ENCODE assay signal across 8 mouse cellular contexts in the genomic region with DNA sequence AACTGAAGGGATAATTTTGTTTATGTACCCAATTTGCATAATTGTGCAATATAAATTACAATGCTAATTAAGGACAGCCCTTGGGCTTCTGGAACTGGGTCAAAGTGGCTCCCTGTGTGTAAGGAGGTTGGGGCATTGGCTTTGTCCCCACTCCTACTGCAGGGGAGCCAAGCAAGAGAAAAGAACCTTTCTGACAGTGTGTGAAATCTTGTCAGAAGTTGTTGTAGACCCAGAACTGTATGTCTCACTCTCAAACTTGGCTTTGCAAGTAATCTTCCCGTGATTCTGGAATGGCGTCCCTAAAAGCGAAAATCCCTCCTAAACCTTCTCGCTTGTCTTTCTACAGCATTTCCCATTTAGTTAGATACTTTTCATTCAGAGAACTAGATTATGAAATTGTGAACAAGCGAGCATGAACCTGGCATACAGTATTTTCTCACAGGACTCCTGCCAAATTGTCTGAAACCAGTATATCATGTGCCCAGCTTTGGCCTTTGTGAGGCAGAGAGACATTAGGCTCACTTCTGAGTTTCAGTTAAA.
DNase-seq lines count a peak whose midpoint lies in the region; ATAC-seq and TF ChIP-seq lines count a peak whose summit lies in the region.
"Had no signal": no experiment of that assay in that cellular context is flagged by ENCODE, and none has a peak within 500 bp of the region (broad histone marks: within the 10 kb centered on the region; RNA-seq: fewer than 3 reads in every experiment).

No protein-coding gene starts in this region.

- DNase-seq in liver, adult 2 months (ENCODE audit: extremely low read depth, low read depth, low spot score) = peak; percentile 15
- DNase-seq in liver, postnatal 0 days = no peak
- DNase-seq in cerebellum, postnatal 36 days = peak; percentile 27 to 28
- no peak for DNase-seq in heart, postnatal 36 days
- DNase-seq in embryo, embryonic 9.5 days (ENCODE audit: extremely low spot score) = no peak

- no peaks in the 10 kb centered on the region for H3K27me3 ChIP-seq in liver, adult 2 months (ENCODE audit: control insufficient read depth, insufficient read depth, low read length)
- H3K27me3 ChIP-seq in liver, postnatal 0 days (ENCODE audit: insufficient read depth, low read length) = no peaks in the 10 kb centered on the region
- no peaks in the 10 kb centered on the region for H3K27me3 ChIP-seq in midbrain, embryonic 15.5 days (replicated peaks)
- H3K27me3 ChIP-seq: limb, embryonic 15.5 days had no signal

- ATAC-seq in liver, postnatal 0 days = no peak
- ATAC-seq in midbrain, embryonic 15.5 days (replicated peaks) = peak; percentile 79

- no peak for TF ChIP-seq CTCF in liver, adult 2 months (IDR thresholded peaks at IDR 0.05; ENCODE audit: low read depth, low read length)
- TF ChIP-seq CTCF in liver, postnatal 0 days (IDR thresholded peaks at IDR 0.05; ENCODE audit: low read depth) = no peak

- H3K4me1 ChIP-seq in liver, adult 2 months (ENCODE audit: control insufficient read depth, insufficient read depth, low read length) = no peaks in the 10 kb centered on the region
- H3K4me1 ChIP-seq in liver, postnatal 0 days (ENCODE audit: insufficient read depth) = no peaks in the 10 kb centered on the region
- no peaks in the 10 kb centered on the region for H3K4me1 ChIP-seq in brown adipose tissue, adult 24 weeks (ENCODE audit: control insufficient read depth, insufficient read depth, insufficient read length, low read length)
- peaks cover 12% of the 10 kb centered on the region for H3K4me1 ChIP-seq in midbrain, embryonic 15.5 days
- H3K4me1 ChIP-seq: limb, embryonic 15.5 days had no signal

- no peaks in the 10 kb centered on the region for H3K36me3 ChIP-seq in liver, adult 2 months (ENCODE audit: control insufficient read depth, insufficient read depth, low read length)
- H3K36me3 ChIP-seq in liver, postnatal 0 days (replicated peaks; ENCODE audit: insufficient read depth, low read length) = no peaks in the 10 kb centered on the region
- no peaks in the 10 kb centered on the region for H3K36me3 ChIP-seq in midbrain, embryonic 15.5 days (replicated peaks)
- H3K36me3 ChIP-seq: limb, embryonic 15.5 days had no signal

- H3K4me2 ChIP-seq in liver, postnatal 0 days (ENCODE audit: low read depth, low read length) = no peak overlapping the region
- no peak overlapping the region for H3K4me2 ChIP-seq in midbrain, embryonic 15.5 days
- H3K4me2 ChIP-seq: limb, embryonic 15.5 days had no signal

- H3K27ac ChIP-seq in liver, adult 2 months (replicated peaks; ENCODE audit: insufficient read depth, low read depth, low read length) = no peak overlapping the region
- no peak overlapping the region for H3K27ac ChIP-seq in liver, postnatal 0 days (ENCODE audit: low read depth)
- H3K27ac ChIP-seq in brown adipose tissue, adult 24 weeks (replicated peaks; ENCODE audit: low read depth, low read length) = peak overlapping the region; percentile 83
- peak overlapping the region; percentile 56 for H3K27ac ChIP-seq in midbrain, embryonic 15.5 days
- H3K27ac ChIP-seq: limb, embryonic 15.5 days had no signal

- 85% methylated on average over 5 of the region's 5 CpGs for WGBS in liver, adult 2 months
- 82% methylated on average over 5 of the region's 5 CpGs for WGBS in liver, postnatal 0 days (ENCODE audit: insufficient replicate concordance)
- 78% methylated on average over 5 of the region's 5 CpGs for WGBS in midbrain, embryonic 15.5 days

- H3K9me3 ChIP-seq in liver, postnatal 0 days (ENCODE audit: low read length) = no peaks in the 10 kb centered on the region
- no peaks in the 10 kb centered on the region for H3K9me3 ChIP-seq in midbrain, embryonic 15.5 days
- H3K9me3 ChIP-seq: limb, embryonic 15.5 days had no signal

- no peak for TF ChIP-seq POLR2A in liver, adult 2 months (IDR thresholded peaks at IDR 0.05; ENCODE audit: extremely low read depth, insufficient read depth, low read length)

- intact Hi-C loops in heart, postnatal 36 days (cut with DNase I) = no loop called here

- no peak overlapping the region for H3K4me3 ChIP-seq in liver, adult 2 months (ENCODE audit: insufficient read depth, low read depth, low read length)
- no peak overlapping the region for H3K4me3 ChIP-seq in liver, postnatal 0 days (ENCODE audit: low read depth, low read length)
- peak overlapping the region; percentile 29; the same call in 1 of the 2 replicates for H3K4me3 ChIP-seq in brown adipose tissue, adult 24 weeks (ENCODE audit: insufficient read depth, low read depth, low read length)
- no peak overlapping the region for H3K4me3 ChIP-seq in midbrain, embryonic 15.5 days
- H3K4me3 ChIP-seq: limb, embryonic 15.5 days had no signal

- no peak for TF ChIP-seq EP300 in liver, postnatal 0 days (IDR thresholded peaks at IDR 0.05; ENCODE audit: low read depth)

- H3K9ac ChIP-seq in liver, adult 2 months (ENCODE audit: low read depth, low read length) = no peak overlapping the region
- H3K9ac ChIP-seq in liver, postnatal 0 days (replicated peaks) = no peak overlapping the region
- no peak overlapping the region for H3K9ac ChIP-seq in midbrain, embryonic 15.5 days
- H3K9ac ChIP-seq: limb, embryonic 15.5 days had no signal

- no peaks in the 10 kb centered on the region for H3K79me2 ChIP-seq in liver, adult 2 months (ENCODE audit: control insufficient read depth, insufficient read depth, low read length)

Comparison
In these comparisons a context has a peak if more than half of its experiments do, and no peak if none do; other contexts are left out.
1. DNase-seq: peak in liver, adult 2 months (single experiment) and cerebellum, postnatal 36 days (2 of 2); none in liver, postnatal 0 days (single experiment), heart, postnatal 36 days (0 of 2) and embryo, embryonic 9.5 days (single experiment).
2. H3K27ac ChIP-seq: peak in brown adipose tissue, adult 24 weeks (single experiment) and midbrain, embryonic 15.5 days (single experiment); none in liver, adult 2 months (single experiment) and liver, postnatal 0 days (single experiment).